Mouse (Mus musculus) lung, postnatal 4 days (tissue): ENCODE measurements around the gene Tmem222.
A peak's percentile ranks its signal among the peaks of the same experiment; 100 is the strongest.

Experiments
- DNase-seq, 2 experiments: peaks; one replicate each; pipeline ENCODE4 v3.0.0; 2021

Tmem222 gene

DNA sequence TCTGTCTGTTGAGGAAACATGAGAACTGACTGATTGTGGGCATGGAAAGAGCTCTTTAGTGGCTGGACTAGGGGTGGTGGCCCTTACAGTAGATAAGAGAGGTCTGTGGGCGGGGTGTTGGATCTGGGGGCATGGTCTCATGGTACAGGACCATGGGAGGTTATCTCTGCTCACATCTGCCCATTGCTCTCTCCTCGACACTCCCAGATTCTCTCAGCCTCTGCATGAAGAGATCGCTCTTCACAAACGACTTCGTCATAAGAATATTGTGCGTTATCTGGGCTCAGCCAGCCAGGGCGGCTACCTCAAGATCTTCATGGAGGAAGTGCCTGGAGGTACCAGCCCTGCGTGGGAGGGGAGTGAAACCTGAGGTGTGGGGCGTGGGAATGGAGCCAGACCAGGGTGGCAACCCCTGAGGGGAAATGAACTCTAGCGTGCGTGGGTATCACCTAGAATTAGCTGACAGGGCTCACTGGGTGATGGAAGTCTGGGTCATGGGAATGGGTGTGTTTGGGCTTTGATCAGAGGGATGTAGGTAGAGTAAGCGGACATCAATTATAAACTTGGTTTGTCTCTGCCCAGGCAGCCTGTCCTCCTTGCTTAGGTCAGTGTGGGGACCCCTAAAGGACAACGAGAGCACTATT lies 29.7 kb downstream of the Tmem222 start:
- no peak for DNase-seq

DNA sequence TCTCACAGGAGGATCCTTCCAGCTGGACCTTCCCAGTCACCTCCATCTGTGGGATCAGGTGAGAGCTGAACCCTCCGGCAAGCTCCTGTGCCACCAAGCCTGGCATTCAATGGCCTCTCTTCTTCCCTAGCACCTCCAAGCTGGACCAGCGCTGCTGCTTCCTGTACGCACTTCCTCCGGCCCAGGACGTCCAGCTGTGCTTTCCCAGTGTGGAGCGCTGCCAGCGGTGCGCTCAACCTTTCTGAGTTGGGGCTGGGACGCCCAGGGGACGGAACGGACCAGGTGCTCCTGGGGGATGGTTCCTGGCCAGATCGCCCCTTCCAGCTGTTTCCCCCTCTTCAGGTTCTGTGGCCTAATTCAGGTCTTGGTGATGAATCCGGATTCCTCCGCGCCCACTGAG lies 30.5 kb downstream of the Tmem222 start:
- DNase-seq = peak; percentile 73 to 79

DNA sequence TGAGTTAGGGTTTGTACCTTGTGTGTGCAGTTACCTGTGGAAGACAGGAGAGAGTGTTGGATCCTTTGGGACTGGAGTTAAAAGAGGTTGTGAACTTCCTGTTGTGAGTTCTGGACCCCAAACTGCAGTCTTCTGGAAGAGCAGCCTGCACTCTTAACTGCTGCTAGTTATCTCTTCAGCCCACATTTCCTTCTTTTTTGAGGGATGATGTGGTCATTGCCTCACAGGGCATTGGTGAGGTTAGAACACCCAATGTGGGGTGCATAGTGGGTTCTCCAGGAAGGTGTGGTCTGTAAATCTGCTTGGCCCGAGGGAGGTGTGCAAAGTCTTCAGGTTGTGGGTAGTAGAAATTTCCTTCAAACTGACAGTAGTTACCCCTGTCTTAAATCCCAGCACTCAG lies 33.3 kb downstream of the Tmem222 start:
- no peak for DNase-seq

DNA sequence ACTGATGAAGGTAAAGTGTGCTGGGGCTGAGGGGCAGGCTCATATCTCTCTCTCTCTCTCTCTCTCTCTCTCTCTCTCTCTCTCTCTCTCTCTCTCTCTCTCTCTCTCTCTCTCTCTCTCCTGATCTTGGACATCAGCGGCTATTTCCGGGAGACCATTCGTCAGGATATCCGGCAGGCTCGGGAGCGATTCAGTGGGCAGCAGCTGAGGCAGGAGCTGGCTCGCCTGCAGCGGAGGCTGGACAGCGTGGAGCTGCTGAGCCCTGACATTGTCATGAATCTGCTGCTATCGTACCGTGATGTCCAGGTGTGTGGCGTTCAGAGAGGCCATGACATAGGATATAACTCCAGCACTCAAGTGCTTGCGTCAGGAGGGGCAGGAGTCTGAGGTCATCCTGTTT lies 34.1 kb downstream of the Tmem222 start:
- peak; percentile 55 to 70 for DNase-seq

DNA sequence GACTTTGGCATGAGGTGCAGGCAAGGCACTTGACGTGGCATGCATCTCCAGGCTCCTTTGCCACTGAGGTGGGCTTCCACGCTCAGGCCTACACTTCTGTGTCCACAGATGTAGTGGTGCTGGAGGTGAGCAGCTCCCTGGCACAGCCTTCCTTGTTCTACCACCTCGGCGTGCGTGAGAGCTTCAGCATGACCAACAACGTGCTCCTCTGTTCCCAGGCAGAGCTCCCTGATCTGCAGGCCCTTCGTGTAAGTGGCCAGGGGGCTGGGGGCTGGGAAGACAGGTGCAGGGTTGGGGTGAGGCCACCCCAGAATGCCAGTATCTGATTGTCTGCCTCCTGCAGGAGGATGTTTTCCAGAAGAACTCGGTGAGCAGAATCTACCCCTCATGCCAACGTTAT lies 34.9 kb downstream of the Tmem222 start:
- no peak for DNase-seq

DNA sequence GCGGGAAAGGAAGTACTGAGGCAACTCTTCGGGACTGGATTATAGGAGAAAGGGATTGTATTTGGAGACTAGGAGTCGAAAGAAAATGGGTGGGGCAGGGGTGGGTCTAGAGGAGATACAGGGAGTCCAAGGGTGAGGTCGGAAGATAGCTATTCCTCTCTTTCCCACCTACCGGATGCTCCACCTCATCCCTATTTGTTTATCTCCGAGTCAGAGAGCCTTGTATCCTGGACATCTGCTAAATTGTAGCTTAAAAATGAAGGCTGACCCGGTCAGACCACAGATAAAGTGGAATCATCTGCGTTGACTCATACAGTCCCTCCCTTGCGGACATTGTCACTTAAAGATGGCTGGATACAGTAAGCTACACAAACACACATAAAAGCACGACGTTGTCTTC lies 35.7 kb downstream of the Tmem222 start:
- no peak for DNase-seq

DNA sequence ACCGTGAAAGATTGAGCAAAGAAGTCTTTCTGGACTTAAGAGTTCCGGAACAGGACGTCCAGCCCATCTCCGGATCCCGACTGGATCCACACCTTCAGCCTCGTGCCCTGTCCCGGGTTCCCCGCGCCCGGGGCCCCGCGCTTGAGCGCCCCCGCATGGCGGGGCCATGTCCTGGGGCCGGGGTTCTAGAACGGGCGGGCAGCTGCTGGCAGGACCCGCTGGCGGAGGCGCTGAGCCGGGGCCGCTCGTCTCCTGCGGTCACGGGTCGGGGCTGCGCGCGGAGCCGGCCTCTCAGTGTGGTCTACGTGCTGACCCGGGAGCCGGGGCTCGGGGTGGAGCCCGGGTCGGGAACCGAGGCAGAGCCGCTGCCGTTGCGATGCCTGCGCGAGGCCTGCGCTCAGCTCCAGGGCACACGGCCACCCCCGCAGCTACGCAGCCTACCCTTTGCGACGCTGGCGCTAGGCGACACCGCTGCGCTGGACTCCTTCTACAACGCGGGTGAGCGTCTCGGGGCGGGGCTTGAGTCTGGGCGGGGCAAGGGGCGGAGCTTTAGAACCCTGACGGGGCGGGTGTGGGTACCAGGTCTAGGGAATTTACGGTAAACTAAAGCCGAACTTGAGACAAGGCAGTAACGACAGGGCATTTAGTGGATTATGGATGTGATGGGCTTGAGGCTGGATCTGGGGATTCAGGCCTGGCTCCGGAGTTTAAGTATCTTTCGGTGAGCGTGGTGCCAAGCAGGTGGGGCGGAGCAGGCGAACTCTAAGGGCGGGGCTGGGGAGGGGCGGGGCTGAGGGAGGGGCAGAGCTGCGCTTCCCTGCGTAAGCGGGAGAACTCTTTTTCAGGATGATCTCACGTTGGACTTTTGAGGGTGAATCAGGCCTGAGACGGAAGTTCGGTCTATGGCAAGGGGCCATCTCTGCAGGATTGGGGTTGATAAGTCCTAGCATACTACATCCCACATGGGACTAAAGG lies 36.4 kb downstream of the Tmem222 start:
- peak; percentile 91 to 95 for DNase-seq

DNA sequence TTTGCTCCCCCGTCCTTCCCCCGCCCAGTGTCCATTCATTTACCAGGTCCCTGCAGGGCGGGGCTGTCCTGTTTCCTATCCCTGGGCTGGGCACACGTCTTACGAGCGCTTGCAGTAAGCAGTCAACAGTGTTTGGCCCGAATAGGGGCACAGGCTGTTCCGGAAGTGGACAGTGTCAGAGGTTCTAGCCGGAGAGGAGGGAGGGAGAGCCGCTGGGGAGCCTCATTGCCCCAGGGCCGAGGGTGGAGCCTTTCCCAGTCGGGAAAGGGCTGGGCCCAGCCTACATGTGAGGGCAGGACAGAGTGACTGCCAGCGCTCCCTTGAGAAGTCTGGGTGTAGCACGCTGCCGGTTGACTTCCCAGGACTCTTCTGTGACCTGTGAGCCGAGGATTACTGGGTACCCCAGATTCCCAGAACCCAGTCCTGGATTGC lies 37.1 kb downstream of the Tmem222 start, which contains the start of gene Map3k6:
TSS of gene Map3k6 (plus strand) at position 329 of the 432 bp plus-strand sequence.
- peak; percentile 82 to 93 for DNase-seq

DNA sequence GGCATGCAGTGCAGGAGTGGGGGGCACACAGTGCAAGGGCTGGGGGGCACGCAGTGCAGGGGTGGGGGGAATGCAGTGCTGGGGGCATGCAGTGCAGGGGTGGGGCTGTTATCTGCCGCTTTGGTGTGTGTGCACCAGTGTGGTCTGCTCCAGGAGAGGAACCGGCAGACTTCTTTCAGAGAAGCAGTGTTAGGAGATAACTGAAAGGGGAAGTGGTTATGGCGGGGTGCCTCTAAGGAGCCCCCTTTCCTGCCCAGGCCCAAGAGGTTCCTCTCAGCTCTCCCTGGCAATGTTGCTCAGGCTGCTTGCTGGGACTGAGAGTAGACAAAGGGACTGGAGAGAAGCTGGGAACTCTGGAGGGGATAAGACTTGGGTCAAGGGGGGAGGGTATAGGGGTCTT lies 39.7 kb downstream of the Tmem222 start:
- DNase-seq = no peak

DNA sequence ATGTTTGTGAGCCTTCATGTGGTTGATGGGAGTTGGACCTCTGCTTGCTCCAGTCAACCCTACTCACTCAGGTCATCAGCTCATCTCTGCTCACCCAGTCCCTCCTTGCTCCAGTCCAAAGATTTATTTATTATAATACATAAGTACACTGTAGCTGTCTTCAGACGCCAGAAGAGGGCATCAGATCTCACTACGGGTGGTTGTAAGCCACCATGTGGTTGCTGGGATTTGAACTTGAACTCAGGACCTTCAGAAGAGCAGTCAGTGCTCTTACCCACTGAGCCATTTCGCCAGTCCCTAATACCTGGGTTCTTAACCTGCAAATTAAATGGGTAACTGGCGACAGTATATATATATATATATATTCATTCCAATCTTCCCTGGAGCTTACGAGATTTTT lies 42.2 kb downstream of the Tmem222 start:
- DNase-seq = no peak

DNA sequence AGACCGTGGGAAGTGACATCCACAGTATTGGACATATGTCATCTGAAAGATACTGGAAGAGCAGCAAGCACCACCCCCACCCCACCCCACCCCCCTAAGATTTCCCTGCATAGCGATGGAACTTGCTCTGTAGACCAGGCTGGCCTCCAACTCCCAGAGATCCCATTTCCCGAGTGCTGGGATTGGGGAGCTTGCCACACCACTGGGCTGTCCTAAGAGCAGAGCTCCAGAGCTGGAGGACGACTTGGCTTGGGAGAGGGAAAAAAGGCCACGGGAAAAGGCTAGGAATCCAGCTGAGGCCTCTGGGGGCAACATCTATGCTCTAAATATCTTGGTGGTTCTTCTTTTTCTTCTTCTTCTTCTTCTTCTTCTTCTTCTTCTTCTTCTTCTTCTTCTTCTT lies 42.8 kb downstream of the Tmem222 start:
- DNase-seq = no peak

DNA sequence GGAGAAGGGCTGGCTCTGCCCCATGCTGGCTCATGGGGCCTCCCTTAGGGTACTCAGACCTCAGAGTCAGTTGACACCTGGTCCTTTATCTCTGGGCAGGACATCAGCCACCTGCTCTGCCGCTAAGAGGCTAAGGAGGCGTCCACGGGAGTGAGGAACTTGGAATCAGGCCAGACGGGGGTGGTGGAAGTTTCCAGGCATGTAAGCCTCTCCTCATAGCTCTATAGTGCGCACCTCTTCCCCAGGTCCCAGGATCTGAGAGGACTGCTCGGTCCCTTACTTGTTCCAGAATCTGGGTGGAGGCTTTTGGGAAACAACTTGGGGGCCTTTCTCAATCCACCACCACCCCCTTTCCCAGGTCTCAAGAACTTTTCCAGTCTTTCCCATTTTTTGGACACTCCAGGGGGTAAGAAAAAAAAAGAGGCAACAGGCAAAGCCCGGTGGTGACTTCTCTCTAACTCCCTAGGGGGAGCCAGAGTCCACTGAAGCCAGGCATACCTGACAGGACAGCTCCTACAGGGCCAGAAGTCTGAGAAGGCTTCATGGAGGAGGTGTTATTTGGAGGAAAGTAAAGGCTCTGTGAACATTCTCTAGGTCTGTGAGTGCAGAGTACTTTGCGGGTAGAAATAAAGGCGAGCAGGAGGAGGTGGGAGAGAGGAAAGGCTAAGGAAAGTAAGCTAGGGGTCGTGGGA lies 44.2 kb downstream of the Tmem222 start:
- DNase-seq = peak in 1 of 2 experiments; percentile 66

DNA sequence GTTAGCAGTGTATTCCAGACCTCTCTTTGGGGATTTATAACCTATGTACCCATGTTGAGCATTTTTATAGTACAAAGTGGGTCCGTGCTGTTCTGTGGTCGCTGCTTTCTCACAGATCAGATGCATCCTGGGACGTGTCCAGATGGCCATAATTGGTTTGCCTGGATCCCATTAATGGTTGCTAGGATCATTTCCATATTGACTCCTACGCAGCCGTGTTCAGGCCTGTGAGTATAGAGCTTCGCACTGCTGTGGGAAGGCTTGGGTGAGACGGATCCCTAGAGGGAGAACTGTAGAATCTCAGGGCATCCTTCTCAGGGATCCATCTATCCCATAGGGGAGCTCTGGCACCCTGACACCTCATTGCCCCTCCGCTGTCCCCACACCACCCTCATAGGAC lies 48.0 kb downstream of the Tmem222 start:
- DNase-seq = no peak

DNA sequence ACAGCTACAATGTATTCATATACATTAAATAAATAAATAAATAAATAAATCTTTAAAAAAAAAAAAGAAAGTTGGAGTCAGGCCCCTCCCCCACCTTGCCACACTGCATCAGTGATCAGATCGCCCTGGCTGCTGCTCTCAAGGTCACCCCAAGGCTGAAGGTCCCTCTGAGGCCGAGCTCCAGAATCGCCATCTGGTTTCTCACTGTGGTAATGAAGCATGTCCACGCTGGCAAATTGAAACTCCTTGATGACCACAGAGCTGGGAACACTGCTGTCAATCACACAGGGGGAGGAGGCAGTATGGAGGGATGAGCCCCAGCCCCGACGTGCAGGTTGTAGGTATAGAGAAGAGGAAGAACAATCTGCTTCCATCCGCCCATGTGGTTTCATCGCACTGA lies 50.0 kb downstream of the Tmem222 start:
- DNase-seq = no peak

DNA sequence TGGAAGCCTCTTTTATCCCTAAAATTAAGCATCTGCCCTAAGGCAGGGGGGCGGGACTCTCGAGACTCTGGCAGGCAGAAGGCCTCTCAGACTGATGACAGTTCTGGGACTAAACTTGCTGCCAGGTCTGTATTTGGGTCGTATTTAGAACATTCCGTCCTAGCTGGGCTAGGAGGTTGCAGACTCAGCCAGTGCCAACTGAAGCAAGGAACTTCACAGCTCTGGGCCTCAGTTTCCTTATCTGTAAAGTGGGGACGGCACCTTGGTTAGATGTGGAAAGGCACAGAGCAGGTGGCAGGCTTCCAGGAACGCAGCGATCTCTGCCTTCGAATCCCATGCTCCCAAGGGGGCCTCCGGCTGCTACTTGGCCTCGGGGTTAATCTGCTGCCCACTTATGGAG lies 51.5 kb downstream of the Tmem222 start:
- no peak for DNase-seq

DNA sequence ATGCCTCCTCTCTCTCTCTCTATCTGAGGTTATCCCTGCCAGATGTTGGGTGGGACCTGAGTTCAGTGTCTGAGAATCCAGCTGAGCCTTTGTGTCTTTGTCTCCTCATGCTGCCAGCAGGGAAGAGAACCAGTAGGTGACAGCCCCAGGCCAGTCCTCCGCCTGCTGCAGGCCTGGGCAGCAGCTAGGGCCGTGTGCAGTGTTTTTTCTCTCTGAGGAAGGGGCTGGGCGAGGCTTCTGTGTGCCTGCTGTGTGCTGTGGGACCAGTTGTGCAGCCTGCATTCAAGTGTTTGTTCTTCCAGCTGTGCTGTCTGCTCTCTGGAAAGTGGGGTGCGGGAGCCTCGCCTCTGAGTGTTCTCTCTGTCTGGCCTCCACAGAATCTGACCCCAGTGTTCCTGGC lies 53.7 kb downstream of the Tmem222 start:
- DNase-seq = no peak

DNA sequence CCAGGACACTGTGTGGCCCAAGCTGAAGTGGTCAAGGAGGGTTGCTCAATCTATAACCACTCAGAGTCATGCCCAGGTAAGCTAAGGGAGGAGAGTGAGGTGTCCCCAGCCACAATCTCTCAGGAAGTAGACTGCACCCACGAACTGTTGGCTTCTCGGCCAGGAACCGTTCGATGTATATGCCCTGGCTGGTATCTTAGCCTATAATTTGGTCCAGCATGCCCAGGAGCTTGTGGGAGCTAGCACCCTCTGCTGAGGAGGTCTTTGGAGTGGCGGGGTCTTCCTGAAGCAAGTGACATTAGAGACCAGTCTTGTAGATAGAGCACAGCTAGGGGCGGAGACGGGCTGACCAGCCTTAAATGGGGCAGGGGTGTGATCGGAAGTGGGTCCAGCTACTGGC lies 55.9 kb downstream of the Tmem222 start:
- no peak for DNase-seq

DNA sequence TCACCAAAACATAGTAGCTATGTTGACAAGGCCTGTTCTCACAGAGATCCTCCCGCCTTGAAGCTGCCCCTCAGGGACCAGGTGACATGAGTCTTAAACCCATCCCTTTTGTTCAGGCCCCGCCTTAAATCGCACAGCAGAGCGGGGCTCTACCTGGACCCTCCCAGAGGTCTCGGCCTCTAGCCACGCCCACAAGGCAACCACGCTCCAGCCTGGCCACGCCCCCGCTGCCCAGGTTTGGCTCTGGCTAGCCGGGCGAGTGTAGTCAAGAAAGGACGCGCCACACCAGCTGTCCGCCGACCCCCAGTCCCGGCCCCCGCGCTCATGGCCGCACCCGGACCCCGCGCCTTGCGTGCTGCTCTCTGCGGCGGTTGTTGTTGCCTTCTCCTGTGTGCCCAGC lies 56.9 kb downstream of the Tmem222 start:
- peak; percentile 60 to 64 for DNase-seq

DNA sequence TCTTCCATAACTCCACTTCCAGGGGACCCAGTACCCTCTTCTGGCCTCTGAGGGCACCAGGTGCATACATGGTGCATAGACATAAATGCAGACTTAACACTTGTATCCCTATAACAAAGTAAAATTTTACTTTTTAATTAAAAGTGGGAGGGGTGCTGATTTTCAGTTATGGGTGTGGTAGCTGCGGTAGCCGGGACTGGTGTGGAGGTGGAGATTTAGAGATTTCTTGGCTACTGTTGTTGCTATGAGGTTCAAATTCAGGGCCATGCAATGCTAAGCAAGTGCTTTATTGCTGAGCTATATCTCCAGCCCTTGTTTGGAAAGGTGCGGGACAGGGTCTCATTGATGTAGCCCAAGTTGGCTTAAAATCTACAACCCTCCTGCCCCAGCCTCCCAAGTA lies 58.8 kb downstream of the Tmem222 start:
- no peak for DNase-seq

DNA sequence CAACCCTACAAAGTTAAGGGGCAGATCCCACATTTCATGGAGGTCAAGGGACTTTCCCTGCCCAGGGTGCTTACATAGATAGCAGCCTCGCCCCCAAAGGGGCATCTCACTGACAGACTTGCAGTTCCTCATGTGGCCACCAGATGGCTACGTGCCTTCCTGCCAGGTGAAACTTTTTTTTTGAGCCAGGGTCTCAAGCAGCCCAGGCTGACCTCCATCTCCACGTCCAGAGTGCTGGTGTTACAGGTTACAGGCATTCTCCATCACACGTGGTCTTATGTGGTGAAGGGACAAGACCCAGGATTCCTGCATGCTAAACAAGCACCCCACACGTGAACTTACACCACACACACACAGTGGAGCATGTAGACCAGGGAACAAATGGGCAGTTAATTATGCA lies 60.0 kb downstream of the Tmem222 start:
- DNase-seq = peak; percentile 64 to 68
